Mouse (Mus musculus) ovary, postnatal 10 days (tissue): ENCODE data around the gene Emp2.
"Not testable (repeated sequence)": the region's sequence is repeated elsewhere in the genome, so short reads cannot be mapped to it uniquely, and the experiment has no call there.

Experiments used
- DNase-seq: peaks from one replicate; pipeline ENCODE4 v3.0.0; 2022; ENCODE audit warnings: low spot score

Gene Emp2

DNA sequence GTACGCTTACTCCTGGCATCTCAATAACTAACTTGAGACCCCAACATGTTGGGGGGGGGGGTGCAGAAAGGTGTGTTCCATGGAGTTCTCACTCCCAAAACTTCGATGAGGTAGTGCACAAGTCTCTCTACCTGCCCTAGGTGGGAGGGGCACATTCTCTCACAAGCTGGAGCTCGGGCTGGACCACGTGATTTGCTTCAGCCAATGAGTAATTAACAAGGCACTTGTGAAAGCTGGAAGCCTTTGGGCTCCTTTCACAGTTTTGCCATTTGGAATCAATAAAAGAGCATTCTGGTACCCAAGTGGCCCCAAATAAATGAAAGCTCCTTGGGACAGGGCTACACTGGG, 3.4 kb upstream of the Emp2 start:
- DNase-seq, result no peak

GRCm38 (mm10) chr16:10316493-10317196, 2.9 kb upstream of the Emp2 start:
- DNase-seq, result no peak

DNA sequence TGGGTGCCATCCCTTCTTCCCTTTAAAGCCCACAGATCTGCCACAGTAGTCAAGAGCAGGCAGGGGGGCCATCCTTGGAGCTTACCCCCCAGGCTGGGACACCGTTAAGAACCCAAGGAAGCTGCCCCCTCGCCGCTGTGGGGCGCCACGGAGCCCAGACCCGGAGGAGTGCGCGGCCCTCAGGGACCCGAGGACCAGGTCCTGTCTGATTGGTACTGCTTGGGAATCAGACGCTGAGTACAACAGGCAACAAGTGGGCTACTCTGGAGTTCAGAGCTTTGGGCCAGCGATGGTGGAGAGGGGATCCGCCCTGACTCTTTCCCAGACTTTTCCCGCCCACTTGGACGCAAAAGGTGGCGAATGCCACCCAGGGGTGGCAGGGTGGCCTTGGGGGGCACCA, 542 bp downstream of the Emp2 start:
- no peak for DNase-seq

DNA sequence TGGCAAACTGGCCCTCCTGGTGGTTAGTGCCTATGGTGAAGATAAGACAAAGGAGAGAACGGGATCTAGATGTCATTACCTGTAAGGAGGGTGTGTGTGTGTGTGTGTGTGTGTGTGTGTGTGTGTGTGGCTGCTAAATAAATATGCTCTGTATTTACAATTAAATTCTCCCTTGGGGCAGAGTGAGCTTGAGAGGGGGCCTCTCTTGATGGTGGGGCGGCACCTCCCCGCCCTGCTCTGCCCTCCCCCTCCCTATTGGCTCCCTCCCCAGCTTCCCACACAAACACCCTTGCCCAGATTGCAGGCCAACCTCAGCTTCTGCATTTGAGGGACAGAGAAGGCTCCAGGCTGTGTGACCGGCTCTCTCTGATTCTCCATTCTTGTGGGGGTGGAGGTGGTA, 1.8 kb downstream of the Emp2 start:
- no peak for DNase-seq

- DNase-seq, result no peak
These were observed 2.7 kb downstream of the Emp2 start for GRCm38 (mm10) chr16:10311086-10311485.

DNA sequence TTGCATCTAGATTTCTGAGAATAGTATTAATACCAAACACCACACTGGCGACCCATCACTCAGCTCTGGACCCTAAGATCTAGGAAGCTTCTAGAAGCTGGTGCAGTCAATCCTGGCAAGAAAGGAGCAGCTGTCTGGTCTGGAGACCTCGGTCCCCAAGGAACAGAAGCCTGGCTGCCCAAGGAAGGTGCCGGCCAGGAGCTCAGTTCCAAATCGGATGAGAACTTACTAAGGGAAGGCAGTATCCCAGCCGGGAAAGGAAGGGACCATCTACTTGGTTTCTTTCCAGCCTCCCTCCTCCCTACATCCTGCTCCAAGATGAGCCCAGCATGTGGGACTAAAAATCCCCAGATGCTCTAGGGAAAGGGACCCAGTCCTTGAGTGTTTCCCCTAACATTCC, 3.3 kb downstream of the Emp2 start:
- no peak for DNase-seq

GRCm38 (mm10) chr16:10307351-10307750, 6.4 kb downstream of the Emp2 start:
- DNase-seq, result no peak

DNA sequence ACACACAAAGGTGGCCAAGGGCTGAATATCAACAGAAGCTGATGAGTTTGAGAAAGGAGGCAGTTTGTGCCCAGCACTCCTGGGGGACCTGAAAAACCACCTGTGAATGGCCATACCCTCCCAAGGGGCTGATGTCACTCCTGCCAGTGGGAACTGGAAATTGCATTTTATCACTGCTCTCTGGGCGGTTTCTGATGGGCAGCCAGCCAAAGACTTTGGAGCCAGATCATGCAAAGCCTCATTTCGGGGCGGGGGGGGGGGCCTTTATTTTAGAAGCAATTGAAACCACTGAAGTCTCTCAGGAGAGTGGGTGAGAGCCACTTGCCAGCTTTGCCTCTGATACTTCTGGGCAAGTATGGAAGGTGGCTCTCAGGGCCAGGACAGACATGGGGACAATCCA, 7.7 kb downstream of the Emp2 start:
- no peak for DNase-seq

DNA sequence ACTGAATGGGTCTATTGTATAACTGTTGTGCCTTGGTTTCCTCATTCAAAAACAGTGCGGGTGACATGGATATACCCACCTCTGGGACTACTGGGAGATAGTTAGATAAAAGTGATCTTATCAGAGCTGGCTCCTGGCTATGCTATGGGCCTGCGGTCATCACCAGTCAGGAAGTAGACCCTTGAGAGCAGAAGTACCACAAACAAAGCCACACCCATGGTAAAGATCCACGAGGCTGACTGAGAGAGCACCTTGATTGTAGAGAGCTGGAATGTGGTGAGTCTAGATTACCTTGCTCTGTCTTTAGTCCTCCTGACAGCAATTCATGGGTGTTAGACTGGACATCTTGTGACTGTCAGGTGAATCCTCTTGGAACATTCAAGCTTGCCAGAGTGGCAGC, 12.4 kb downstream of the Emp2 start:
- no peak for DNase-seq

DNA sequence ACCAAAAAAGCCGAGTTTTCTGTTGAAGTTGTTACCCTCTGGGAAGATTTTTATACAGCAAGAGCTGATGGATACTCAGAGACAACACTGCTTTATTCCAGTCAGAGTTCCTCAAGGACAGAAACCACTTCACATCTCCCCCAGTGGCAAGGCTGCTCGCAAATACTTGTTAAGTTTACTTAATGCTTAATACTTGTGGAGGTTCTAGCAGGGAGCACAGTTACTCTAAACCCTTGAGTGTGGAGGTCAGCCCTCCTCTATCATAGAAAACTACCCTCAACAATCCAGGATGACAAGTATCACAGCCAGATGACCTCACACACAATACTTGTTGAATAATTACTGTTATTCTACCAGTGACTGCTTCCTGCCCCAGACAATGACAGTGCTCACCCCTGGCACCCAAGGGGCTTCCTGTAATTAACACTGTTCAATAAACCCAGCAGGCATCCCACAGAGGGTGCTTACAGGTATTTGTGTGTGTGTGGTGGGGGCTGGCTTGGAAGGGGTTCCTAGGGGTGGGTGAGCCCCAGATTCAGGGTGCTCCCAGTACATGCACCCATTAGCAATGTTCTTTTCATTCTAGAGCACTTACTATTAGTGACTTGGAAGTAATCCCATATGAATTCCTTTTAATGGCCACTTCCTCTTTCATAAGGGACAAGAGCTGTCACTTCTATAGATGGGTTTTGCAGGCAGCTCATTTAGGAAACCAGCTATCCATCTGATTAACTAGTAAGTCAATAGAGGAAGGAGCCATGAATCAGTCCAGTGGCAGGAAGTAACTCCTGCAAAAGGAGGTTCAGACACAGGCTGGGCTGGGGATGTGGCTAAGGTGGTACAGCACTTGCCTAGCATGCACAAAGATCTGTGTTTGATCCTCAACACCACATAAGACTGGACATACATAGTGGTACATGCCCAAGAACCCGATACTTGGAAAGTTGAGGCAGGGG, 13.3 kb downstream of the Emp2 start:
- DNase-seq, result no peak

DNA sequence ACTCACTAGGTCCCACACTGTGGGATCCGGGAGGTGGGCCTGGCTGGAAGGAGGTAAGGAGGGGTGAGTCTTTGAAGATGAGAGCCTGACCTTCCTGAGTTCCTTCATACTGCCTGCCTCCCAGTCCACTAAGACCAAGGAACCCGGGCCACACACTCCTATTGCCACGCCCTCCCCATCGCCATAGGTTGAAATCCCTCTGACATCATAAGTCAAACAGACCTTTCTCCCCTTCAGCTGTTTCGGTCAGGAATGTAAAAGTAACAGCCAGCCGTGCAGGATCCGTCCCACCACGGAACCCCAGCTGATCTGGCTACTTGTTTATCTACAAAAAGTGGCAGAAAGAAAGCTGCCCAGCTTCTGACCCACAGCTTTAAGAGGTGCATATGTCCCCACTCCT, 14.1 kb downstream of the Emp2 start:
- DNase-seq, result no peak

DNA sequence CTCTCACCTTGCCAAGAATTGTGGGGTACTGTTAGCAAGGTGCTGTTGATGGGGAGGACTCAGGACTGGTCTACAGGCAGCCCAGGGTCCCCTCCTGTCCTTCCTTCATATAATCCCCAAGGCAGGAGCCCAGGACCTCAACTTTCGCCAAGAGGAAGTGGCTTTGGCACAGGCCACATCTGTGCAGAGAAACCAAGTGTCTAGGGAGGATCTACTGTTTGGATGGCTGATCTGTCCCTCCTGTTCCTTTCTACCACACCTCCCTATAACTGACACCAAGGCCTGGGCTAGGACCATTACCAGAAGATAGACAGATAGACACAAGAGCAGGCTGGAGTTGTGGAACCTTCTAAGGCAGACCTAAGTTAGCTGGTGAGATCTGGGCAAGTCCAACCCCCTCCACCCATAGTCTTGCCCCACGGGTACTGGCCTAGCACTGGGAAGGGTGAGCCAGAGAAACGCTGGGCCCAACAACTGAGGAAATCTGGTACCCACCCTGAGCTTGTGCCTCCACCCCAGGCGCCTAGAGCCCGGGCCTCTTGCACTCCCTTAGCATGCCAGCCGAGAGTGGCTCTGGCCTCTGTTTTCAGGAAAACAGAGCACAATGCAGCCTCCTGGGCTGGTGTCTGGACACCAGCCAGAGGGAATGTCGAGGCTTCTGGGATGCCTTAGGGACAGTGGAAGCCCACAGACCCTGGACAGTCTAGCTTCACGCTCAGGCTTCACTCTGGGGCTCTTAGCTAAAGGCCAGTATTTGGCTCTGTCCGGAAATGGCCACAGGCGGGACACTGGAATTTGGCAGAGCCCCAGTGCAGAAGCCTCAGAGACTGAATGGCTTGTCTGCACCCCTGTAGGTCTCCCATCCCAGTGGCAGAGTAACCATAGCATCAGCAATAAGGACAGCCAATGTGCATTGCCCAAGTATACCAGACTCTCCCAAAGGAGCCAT, 15.8 kb downstream of the Emp2 start:
- no peak for DNase-seq

DNA sequence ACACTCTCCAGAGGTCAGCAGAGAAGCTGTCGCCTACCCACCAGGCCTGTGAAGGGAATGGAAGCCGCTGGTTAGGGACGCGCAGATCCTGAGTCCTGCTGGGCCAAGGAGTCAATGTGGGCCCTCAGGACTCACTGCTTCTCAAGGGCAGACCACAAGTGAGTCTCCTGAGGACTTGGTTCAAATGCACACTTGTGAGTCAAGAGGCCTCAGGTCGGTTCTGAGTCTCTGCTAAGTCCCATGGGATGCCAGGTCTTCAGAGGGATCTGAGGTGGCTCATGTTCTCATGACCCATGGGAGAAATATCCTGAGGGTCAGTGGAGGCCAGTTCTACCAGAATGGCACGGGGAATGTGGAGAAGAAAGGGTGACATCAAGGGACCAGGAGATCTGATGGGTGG, 25.7 kb downstream of the Emp2 start:
- no peak for DNase-seq

DNA sequence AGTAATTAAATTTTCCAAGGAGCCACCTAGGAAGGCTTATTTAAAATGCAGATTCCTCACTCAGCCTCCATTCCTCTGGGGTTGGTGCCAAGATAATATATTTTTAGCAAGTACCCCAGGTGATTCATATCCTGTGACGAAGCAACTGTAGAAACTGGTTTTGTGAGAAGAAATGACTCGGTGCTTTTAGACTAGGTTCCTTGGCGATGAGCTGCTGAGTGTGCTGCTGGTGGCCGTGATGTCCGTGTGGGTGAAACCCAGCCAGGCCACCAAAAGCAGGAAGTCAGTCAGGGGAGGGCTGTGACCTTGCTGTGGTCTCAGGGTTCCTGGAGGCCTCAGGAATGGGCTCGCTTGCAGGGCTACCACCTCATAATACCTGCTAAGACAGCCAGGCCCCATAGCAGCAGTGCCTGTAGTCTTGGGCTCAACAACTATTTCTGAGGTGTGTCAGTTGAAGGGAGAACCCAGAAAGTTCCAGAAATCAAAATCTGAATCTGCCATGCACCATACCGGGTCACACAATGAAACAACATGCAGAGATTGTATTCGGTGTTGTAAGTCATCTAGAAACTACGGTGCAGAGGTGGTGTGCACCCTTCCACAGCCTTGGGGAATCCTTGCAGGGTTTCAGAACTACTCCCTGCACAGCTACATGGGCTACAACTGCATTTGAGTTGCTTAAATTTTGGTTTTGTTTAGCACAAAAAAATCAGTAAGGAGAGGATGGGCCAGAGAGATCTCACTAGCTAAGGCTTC, 27.1 kb downstream of the Emp2 start:
- no peak for DNase-seq

DNA sequence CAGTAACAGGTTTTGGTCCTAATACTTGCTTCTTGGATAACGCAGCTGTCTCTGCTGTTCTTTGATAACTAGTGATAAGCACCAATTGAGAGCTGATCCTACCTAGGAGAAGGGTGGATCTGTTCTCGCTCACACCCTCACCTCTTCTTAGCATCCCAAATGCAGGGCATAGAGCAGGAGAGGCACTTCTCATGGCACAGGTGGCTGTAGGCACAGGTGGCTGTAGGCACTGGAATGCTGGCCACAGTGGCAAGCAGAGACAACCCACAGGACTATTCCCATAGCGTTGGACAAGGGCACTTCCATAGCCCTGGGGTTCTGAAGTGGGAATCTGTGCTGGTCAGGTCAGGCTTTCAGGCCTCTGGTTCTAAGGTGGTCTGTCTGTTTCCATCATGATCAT, 31.9 kb downstream of the Emp2 start:
- DNase-seq, result no peak

DNA sequence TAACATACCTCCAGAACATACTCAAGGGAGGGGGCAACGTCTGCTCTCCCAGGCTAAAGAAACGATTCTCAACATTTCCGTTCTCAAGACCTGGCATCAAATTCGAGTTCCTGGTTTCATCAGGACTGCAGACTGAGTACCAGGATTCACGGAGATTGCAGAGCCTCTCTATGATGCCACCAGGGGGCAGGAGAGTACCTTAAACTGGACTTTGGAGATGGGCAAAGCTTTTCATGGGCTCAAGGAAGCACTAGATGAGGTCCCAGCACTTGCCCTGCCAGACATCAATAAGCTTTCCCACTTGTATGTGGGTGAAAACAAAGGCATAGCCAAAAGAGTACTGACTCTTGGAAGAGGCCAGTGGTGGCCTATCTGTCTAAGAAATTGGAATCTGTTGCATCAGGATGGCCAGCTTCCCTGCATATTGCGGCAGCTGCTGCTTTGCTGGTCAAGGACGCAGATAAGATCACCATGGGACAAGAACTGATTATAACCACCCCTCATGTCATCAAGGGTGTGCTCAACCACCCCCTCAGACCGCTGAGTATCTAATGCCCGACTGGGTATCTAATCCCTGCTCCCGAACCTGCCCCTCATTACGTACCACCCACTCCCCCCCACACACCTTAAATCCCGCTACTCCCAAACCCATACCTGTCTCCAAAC, 33.3 kb downstream of the Emp2 start:
- DNase-seq, result peak; percentile 62

DNA sequence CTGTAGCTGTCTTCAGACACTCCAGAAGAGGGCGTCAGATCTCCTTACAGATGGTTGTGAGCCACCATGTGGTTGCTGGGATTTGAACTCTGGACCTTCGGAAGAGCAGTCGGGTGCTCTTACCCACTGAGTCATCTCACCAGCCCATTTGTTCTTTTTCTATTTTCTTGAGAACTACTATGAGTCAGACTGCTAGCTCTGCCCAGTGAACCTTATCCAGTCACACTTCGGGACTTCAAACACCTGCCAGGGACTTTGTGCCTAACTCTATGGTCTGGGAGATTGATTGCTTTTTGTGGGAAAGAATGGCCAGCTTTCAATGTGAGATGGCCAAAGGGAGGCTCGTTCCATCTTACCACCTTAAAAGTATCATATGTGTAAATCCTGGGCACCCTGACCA, 37.0 kb downstream of the Emp2 start:
- not testable (repeated sequence) for DNase-seq

DNA sequence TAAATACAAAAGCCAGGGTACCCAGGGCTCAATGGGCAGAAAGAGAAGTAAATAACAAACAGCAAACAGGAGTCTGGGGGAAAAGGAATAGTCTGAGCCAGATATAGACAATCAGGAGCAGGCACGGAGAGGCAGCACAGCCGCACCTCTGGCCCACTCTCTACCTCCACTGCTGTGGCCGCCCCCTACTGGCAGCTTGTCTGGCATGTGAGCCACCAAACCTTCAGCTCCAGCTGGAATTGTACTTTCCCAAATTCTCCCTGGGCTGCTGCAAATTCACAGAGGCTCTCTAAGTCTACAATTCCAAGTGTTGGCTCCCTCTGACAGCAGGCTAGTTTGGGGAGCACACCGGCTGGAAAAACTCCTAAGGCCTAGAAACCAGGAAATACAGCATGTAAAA, 39.3 kb downstream of the Emp2 start:
- DNase-seq, result no peak

DNA sequence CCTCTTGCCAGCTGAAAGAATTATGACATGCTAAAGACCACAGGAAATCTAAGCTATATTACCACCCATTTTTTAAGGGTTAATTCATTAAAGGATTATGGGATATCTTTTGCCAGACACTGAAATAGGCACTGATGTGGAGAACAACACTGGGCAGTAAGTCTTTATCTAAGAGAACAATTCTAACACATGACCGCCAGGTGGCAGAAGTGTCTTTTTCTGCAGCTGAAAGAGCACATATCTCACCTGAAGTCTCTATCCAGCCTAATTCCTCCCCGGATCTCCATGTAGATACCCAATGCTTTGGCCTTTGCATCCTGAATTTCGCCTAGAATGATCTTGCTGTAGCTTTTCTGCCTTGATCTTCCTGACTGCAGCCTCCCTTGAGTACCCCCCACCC, 41.5 kb downstream of the Emp2 start:
- DNase-seq, result no peak

DNA sequence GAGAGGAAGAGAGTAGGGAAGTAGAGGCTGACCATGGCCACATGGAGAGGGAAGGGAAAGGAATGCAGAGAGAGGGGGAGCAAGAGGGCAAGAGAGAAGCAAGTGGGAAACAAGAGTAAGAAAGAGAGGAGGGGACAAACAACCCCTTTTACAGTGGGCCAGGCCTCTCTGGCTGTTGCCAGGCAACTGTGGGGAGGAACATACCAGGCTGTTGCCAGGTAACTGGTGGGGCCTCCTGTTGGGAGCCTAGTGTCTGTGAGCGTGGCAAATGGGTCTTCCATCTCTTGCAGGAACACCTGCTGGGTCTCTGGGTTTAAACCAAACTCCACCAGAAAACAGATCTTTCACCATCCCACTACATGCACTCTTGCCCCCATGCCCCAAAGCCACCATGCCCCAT, 59.8 kb downstream of the Emp2 start:
- DNase-seq, result no peak

GRCm38 (mm10) chr16:10236601-10237000, 77.2 kb downstream of the Emp2 start:
- DNase-seq, result no peak
